Mouse (Mus musculus): ENCODE measurements at regions not wholly inside any gene's neighbourhood (a gene's known extent, or its start where the extent isn't known, plus 50 kb on each side); places are given as distances from the start of the nearest gene placed in this dataset.

DNA sequence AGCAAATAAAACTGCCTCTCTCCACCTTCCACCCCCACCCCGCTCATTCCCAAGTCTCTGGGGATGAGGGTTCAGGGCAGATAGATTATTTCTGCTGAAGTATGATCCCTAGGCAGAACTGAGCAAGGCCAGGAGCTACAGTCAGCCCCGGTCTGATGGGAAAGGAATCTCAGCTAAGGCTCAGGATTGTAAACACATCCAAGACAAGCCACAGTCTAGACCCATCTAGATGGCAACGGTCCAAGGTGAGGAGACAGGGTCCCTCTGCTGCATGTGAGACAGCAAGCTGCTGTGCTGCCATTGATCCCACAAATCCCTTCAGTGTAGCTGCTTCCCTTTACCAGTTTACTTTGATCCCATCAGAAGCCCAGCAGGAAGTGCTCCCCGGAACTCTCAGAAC, 181.3 kb downstream of the Qk start:
- TF ChIP-seq CTCF (conservative IDR thresholded peaks at IDR 0.05; ENCODE audit: low read length): no peak
- no peak for TF ChIP-seq POU5F1 (IDR thresholded peaks at IDR 0.05; ENCODE audit: borderline replicate concordance, low read length)
- TF ChIP-seq NANOG (IDR thresholded peaks at IDR 0.05; ENCODE audit: borderline replicate concordance, low read length): no peak
